Mouse (Mus musculus) limb, embryonic 10.5 days (tissue): ENCODE results near the gene Gtf2f1. TPM values are rescaled to one million over a fixed set of nuclear protein-coding genes. Genes with fewer than 3 reads are reported as not detected.
A peak's percentile ranks its signal among the peaks of the same experiment; 100 is the strongest.

Source experiments
- DNase-seq: peaks from one replicate; pipeline ENCODE4 v3.0.0-alpha.2; 2017; ENCODE audit warnings: low spot score
- H3K27ac ChIP-seq: fragments of 300-500 bp; sonication (generic); 2 replicates; pipeline ENCODE4 v1.5.1; 2016; ENCODE audit warnings: mild to moderate bottlenecking
- H3K27me3 ChIP-seq: fragments of 300-500 bp; sonication (generic); 2 replicates; pipeline ENCODE4 v1.6.1; 2016; ENCODE audit warnings: low read depth, mild to moderate bottlenecking; ENCODE audit not compliant: poor library complexity, severe bottlenecking
- H3K36me3 ChIP-seq: fragments of 300-500 bp; sonication (generic); 2 replicates; pipeline ENCODE4 v1.6.1; 2016; ENCODE audit warnings: mild to moderate bottlenecking, moderate library complexity
- H3K4me1 ChIP-seq: fragments of 300-500 bp; sonication (generic); 2 replicates; pipeline ENCODE4 v1.6.1; 2016
- H3K4me3 ChIP-seq: fragments of 300-500 bp; sonication (generic); 2 replicates; pipeline ENCODE4 v1.5.1; 2016; ENCODE audit warnings: mild to moderate bottlenecking, moderate library complexity
- H3K9me3 ChIP-seq: fragments of 300-500 bp; sonication (generic); replicated peaks from 2 replicates; pipeline ENCODE4 v1.6.1; 2016; ENCODE audit warnings: mild to moderate bottlenecking
- WGBS: fragments of 180-500 bp; shearing (Covaris S2); methylation state at CpG from one replicate; pipeline ENCODE4 v1.1.7; 2016; 5-methylcytosine and 5-hydroxymethylcytosine counted together
- polyA plus RNA-seq: library from polyadenylated mRNA; unstranded; fragments of >200 nt; fragmentation: Nextera tagmentation; extraction: Ambion mirVana; gene quantifications from 2 replicates; pipeline ENCODE4 v1.2.1, GENCODE M21; 2016

Gtf2f1 gene
- polyA plus RNA-seq, 1 experiment from 2014 or later, result 76.4 TPM

- Histone ChIP-seq H3K4me1 (0 out of 2 replicates have a peak, but pooled peaks cover 3% of the 10 kb centered on the region), H3K36me3 (no peaks in the 10 kb centered on the region), H3K4me3 (no peak overlapping the region), H3K9me3 (no peaks in the 10 kb centered on the region), H3K27me3 (no peaks in the 10 kb centered on the region), H3K27ac (no peak overlapping the region)
- WGBS, result 34% methylated on average over 11 of the region's 11 CpGs
- DNase-seq, result peak; percentile 23
These were observed 53.2 kb downstream of the Gtf2f1 start for GRCm38 (mm10) chr17:56957763-56958429.

- H3K4me1 ChIP-seq, result 0 out of 2 replicates have a peak, but pooled peaks cover 3% of the 10 kb centered on the region
- H3K27ac ChIP-seq, result no peak overlapping the region
- no peaks in the 10 kb centered on the region for H3K9me3 ChIP-seq
- H3K4me3 ChIP-seq, result no peak overlapping the region
- no peaks in the 10 kb centered on the region for H3K36me3 ChIP-seq
- H3K27me3 ChIP-seq, result no peaks in the 10 kb centered on the region
- peak; percentile 24 for DNase-seq
- WGBS, result 89% methylated on average over 7 of the region's 7 CpGs
These were observed 56.2 kb downstream of the Gtf2f1 start for GRCm38 (mm10) chr17:56954871-56955270.

Other genes starting within 250 kb of the Gtf2f1 start
- 46.0 and 50.3 TPM in 2 replicates for gene Dus3l, start 246.5 kb downstream of the Gtf2f1 start, polyA plus RNA-seq
- gene Prr22, start 241.0 kb downstream of the Gtf2f1 start, polyA plus RNA-seq, result 1.5 and 2.2 TPM in 2 replicates
- gene Rfx2, start 180.3 kb downstream of the Gtf2f1 start, polyA plus RNA-seq, result 3.2 and 4.5 TPM in 2 replicates
- not detected in 2 replicates for gene Acsbg2, start 136.8 kb downstream of the Gtf2f1 start, polyA plus RNA-seq
- gene 1700061G19Rik, start 135.8 kb downstream of the Gtf2f1 start, polyA plus RNA-seq, result 0.50 and 0.73 TPM in 2 replicates
- 79.0 and 90.2 TPM in 2 replicates for gene Mllt1, start 75.9 kb downstream of the Gtf2f1 start, polyA plus RNA-seq
- gene Acer1, start 29.2 kb downstream of the Gtf2f1 start, polyA plus RNA-seq, result not detected in 2 replicates
- gene Clpp, start 21.0 kb downstream of the Gtf2f1 start, polyA plus RNA-seq, result 189 and 200 TPM in 2 replicates
- gene Alkbh7, start 13.9 kb downstream of the Gtf2f1 start, polyA plus RNA-seq, result 44.2 and 44.9 TPM in 2 replicates
- not detected in 2 replicates for gene Pspn, start 11.3 kb downstream of the Gtf2f1 start, polyA plus RNA-seq
- 0.20 and 0.45 TPM in 2 replicates for gene Gm17949, start 181 bp upstream of the Gtf2f1 start, polyA plus RNA-seq
- 47.0 and 48.8 TPM in 2 replicates for gene Khsrp, start 20.2 kb upstream of the Gtf2f1 start, polyA plus RNA-seq
- gene Slc25a41, start 30.4 kb upstream of the Gtf2f1 start, polyA plus RNA-seq, result not detected in 2 replicates
- gene Crb3, start 47.8 kb upstream of the Gtf2f1 start, polyA plus RNA-seq, result 1.9 and 2.7 TPM in 2 replicates
- 2.5 and 3.9 TPM in 2 replicates for gene Slc25a23, start 48.6 kb upstream of the Gtf2f1 start, polyA plus RNA-seq
- 0.66 and 0.97 TPM in 2 replicates for gene Dennd1c, start 67.2 kb upstream of the Gtf2f1 start, polyA plus RNA-seq
- gene Tubb4a, start 76.5 kb upstream of the Gtf2f1 start, polyA plus RNA-seq, result 3.3 and 5.4 TPM in 2 replicates
- gene Tnfsf9, start 94.0 kb upstream of the Gtf2f1 start, polyA plus RNA-seq, result 7.4 and 7.8 TPM in 2 replicates
- gene Cd70, start 138.5 kb upstream of the Gtf2f1 start, polyA plus RNA-seq, result not detected in 2 replicates
- 0.15 TPM in 2 replicates for gene Tnfsf14, start 182.9 kb upstream of the Gtf2f1 start, polyA plus RNA-seq
- 0.03 and 0.15 TPM in 2 replicates for gene C3, start 216.8 kb upstream of the Gtf2f1 start, polyA plus RNA-seq
- 24.7 and 26.7 TPM in 2 replicates for gene Gpr108, start 237.2 kb upstream of the Gtf2f1 start, polyA plus RNA-seq
- 34.7 and 42.9 TPM in 2 replicates for gene Trip10, start 238.2 kb upstream of the Gtf2f1 start, polyA plus RNA-seq